ENCODE assay signal across 19 mouse cellular contexts in genomic region chr5:136095089-136095488, GRCm38 (mm10). TPM values are rescaled to one million over a fixed set of nuclear protein-coding genes. Genes with fewer than 3 reads are reported as not detected.
"Had no signal": no experiment of that assay in that cellular context is flagged by ENCODE, and none has a peak within 500 bp of the region (broad histone marks: within the 10 kb centered on the region; RNA-seq: fewer than 3 reads in every experiment).

No protein-coding gene starts in this region.

- H3K27me3 ChIP-seq: stomach, embryonic 15.5 days had no signal

- H3K27ac ChIP-seq: midbrain, embryonic 10.5 days; midbrain, embryonic 12.5 days; neural tube, embryonic 12.5 days; stomach, embryonic 15.5 days; stomach, postnatal 0 days had no signal

- H3K4me1 ChIP-seq: midbrain, embryonic 12.5 days; neural tube, embryonic 12.5 days; stomach, embryonic 15.5 days had no signal

- H3K4me3 ChIP-seq: midbrain, embryonic 10.5 days; midbrain, embryonic 12.5 days; neural tube, embryonic 12.5 days; stomach, embryonic 15.5 days had no signal

- H3K9ac ChIP-seq: lung, embryonic 14.5 days; midbrain, embryonic 12.5 days; neural tube, embryonic 12.5 days; stomach, embryonic 15.5 days had no signal

- H3K9me3 ChIP-seq: midbrain, embryonic 10.5 days; midbrain, embryonic 12.5 days; neural tube, embryonic 12.5 days; stomach, embryonic 15.5 days had no signal

- ATAC-seq: midbrain, embryonic 16.5 days had no signal

- H3K4me2 ChIP-seq: lung, embryonic 14.5 days; midbrain, embryonic 12.5 days; neural tube, embryonic 12.5 days; stomach, embryonic 15.5 days had no signal

- DNase-seq: lung, adult 18-20 months; lung, embryonic 14.5 days; lung, postnatal 10 days; lung, postnatal 4 days; right cerebral cortex, postnatal 14 days; thymus, adult 2 months; thymus, postnatal 25 days; thymus, postnatal 4 days had no signal

- H3K36me3 ChIP-seq: midbrain, embryonic 10.5 days; midbrain, embryonic 12.5 days; neural tube, embryonic 12.5 days; stomach, embryonic 15.5 days had no signal

RNA-seq across cellular contexts. Expression of gene Upk3bl, which starts 40.8 kb away (rescaled TPM):
- total RNA-seq: megakaryocyte-erythroid progenitor cell, adult 5-6 weeks had no signal
- polyA plus RNA-seq: liver, embryonic 16.5 days; midbrain, embryonic 14.5 days; midbrain, embryonic 16.5 days; neural tube, embryonic 14.5 days; spleen, adult 2 months had no signal
